Mouse (Mus musculus) T-helper 2 cell (primary cell): ENCODE data around the gene Mok.
"Not testable (repeated sequence)": the region's sequence is repeated elsewhere in the genome, so short reads cannot be mapped to it uniquely, and the experiment has no call there.

Experiments used
- in situ Hi-C: fragments of 300-600 bp; cut with MboI, MseI; formaldehyde crosslinking; loops from one replicate; pipeline ENCODE4 v1.15.1; 2025; ENCODE audit warnings: high pct_unique_total_duplicates

Gene Mok

DNA sequence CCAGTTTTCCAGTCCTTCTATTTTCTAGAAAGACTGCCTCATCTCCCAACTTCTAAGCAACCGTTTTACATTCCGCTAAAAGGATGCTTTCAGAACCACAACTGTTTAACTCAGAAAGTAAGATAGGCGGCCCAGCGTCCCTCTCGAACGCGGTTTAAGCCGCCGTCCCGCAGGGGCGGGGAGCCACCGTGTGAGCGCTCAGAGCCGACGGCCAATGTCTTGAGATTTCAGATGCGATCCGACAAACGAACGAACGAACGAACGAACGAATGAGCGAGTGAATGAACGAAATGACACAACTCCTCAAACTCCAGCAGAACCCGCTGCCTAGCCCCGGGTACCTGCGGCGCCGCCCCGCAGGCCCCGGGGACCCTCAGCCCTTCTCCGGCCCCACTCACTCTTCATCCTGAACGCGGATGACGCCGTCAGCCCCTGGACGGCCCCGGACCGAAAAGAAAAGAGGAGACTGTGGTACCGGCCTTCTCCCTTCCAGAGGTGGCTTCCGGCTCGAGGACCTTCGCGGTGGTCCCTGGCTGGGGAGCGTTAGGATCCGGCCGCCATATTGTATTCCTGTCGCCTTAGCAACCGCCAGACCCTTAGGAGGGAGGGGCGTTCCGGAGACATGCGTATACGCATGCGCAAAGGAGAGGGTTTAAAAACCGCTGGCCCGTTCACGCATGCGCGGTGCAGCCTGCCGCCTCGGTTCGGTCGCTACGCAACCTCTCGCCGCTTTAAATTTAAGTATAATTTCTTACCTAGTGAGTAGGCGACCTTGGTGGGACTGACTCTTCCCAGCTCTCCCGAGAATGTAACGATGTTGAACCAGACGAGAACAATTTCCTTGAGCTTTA is at the start of gene Mok:
Mok (minus strand) TSS at position 592 of the 851 bp plus-strand sequence.
- in situ Hi-C loops, result loop anchor here (5.0 kb wide), 1 partner anchor 238 kb away; the partner anchor contains the start of gene Dync1h1

DNA sequence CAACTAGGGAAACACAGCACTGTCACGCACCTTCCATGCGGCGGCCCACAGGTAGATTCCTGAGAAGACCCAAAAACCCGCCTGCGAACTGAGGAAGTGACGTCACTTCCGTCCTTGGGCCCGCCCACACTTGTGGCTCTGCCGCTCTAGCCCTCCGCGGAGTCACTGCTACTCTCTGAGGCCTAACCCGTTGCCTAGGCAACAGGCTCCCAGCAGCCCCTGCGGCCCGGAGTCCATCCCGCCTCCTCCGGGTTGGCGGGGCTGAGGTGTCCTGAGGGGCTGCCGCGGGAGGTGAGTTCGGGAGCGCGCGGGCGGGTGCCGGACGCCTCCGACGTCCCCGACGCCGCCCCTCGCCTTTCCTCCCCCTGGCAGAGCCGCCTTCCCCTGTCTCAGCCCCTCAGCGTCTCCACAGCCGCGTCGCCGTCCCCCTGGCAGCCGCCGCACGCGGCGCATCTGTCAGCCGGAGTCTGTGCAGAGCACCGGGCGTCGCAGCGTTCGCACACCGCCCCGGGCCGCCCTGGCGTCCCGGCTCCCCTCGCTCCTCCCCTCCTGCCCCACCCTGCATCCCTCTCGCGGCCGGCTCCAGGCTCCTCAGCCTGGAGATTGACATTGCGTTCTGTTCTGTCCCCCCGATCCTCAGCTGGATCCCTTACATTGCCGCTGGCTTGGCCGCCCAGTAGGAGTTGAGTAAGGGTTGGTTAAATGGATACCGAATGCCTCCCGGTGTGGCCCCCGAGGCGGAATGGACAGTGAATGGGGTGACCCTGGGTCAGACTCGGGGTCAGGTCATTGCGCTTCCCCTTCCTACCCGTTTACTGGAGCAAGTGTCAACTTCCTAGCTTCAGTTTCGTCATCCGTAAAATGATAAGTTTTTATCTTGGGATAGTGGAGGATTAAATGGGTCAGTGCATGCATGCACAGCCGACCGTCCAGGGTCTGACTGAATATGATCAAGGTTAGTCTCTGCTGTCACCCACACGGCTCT is 48.6 kb upstream of the Mok start, which contains the start of the genes Cinp and Tecpr2:
Cinp (minus strand) TSS at position 110 of the 985 bp plus-strand sequence.
Tecpr2 (plus strand) TSS at position 229 of the 985 bp plus-strand sequence.
- in situ Hi-C loops, result no loop called here

GRCm38 (mm10) chr12:110888606-110889005 is 47.9 kb upstream of the Mok start:
- in situ Hi-C loops, result no loop called here

- in situ Hi-C loops, result no loop called here
Measured at GRCm38 (mm10) chr12:110888106-110888505, 47.4 kb upstream of the Mok start.

DNA sequence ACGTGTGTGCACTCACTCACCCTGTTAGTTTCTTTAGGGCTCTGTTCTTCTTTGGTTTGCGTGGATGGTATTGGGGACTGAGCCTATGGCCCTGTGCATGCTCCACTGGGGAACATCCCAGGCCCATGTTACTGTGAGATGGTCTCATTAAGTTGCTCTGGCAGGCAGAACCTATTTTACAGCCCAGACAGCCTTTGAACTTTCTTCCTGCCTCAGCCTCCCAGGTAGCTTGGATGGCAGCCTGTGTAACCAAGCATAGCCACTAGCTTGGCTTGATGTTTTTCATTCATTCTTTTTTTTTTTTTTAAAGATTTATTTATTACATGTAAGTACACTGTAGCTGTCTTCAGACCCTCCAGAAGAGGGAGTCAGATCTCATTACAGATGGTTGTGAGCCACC is 44.5 kb upstream of the Mok start:
- in situ Hi-C loops, result no loop called here

DNA sequence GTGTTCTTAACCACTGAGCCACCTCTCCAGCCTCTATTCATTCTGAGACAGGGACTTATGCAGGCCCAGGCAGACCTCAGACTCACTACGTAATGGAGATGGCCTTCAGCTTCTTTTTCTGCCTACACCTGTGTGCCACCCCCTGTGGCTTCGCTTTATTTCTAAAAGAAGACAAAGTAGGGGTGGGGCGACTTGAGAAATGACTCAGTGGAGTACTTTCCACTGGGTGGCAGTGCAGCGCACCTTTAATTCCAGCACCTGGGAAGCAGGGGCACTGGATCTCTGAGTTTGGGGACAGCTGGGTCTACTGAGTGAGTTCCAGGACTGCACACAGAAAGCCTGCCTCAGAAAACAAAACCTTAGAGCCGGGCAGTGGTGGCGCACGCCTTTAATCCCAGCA is 41.6 kb upstream of the Mok start:
- in situ Hi-C loops, result no loop called here

GRCm38 (mm10) chr12:110875351-110875750 is 34.6 kb upstream of the Mok start:
- in situ Hi-C loops, result no loop called here

GRCm38 (mm10) chr12:110871247-110871646 is 30.5 kb upstream of the Mok start:
- in situ Hi-C loops, result no loop called here

GRCm38 (mm10) chr12:110870107-110870506 is 29.4 kb upstream of the Mok start:
- in situ Hi-C loops, result no loop called here

- in situ Hi-C loops, result no loop called here
Measured at GRCm38 (mm10) chr12:110865989-110866388, 25.2 kb upstream of the Mok start.

DNA sequence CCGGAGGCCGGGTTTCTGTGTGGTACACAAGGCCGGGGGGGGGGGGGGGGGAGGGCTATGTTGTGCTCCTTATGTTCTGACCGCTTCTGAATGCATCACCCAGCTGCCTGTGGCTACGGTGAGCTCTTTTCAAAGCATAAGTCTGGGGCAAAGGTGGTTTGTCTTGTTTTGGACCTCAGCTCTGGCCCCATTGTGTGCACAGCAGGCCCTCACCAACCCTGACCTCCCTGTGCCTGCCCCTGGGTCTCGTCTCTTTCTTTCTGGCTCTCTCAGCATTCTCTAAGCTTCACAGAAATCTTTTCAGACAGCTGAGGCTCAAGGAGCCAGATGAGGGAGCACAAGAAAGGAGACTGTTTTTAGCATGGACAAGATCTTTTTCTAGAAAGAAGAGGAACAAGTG is 24.8 kb upstream of the Mok start:
- in situ Hi-C loops, result no loop called here

DNA sequence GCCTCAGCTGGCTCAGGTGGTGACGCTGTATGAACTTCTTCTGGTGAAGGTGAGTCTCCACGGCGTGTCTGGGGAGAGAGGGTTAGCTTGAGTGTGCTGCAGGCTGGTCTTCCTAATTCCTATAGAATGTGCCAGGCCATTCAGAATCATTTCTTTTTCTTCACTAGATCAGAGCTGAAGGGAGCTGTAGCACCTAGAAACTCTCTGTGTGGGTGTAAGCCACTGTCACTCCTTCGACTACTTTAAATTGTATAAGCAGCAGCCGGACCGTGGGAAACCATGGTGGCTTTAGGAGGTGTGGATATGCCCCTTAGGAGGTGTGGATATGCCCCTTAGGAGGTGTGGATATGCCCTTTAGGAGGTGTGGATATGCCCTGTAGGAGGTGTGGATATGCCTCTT is 23.3 kb upstream of the Mok start:
- in situ Hi-C loops, result no loop called here

- in situ Hi-C loops, result no loop called here
Measured at GRCm38 (mm10) chr12:110861256-110861655, 20.5 kb upstream of the Mok start.

DNA sequence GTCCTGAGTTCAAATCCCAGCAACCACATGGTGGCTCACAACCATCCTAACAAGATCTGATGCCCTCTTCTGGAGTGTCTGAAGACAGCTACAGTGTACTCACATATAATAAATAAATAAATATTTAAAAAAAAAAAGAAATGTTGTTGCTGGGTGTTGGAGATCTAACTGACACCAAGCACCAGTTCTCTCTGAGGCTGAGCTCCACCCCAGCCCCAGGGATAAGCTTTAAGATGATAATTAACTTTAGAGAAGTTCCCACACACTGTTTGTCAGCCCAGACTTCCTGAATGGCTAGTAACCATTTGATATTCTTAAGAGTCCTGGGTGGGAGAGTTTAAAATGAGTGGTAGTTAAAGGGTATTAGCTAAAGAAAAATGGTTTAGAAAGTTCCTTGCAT is 19.6 kb upstream of the Mok start:
- in situ Hi-C loops, result no loop called here

- in situ Hi-C loops, result not testable (repeated sequence)
Measured at GRCm38 (mm10) chr12:110858681-110859080, 17.9 kb upstream of the Mok start.

DNA sequence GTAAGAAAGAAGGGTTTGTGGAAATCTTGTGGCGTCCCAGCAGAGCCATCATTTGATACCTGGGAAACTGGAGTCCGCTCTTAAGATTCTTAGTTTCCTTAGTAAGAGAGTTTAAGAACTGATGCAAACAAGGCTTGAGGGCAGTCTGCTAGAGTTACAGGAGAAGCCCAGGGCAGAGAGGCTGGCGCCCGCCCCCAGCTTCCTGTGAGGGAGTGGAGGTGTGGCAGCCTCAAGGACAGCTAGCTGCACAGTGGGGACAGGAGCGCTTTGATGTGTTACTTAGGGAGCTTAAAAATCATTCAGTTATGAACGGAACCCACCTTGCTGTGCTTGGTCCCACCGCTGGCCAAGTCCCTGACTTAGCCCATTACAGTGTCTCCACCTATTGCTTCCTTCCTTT is 16.5 kb upstream of the Mok start:
- in situ Hi-C loops, result no loop called here

GRCm38 (mm10) chr12:110854786-110855737 is 14.3 kb upstream of the Mok start:
- in situ Hi-C loops, result no loop called here

DNA sequence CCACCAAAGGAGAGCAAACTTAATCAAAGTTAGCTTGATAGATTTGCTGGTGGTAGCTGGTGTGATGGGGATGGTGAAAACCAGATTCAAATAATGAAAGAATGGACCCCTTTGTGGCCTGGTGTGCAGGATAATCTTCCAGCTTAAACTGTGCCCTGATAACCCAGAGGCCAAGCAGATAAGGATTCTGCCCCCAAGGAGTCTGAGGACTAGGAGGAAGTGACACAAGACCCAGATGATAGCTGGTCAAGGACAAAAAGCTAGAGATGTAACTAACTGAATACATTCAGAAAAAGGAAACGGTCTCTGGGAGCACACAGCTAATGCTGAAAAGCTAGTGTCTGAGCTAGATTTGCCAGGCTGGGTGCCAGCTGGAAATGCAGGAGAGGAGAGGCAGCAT is 11.2 kb upstream of the Mok start:
- in situ Hi-C loops, result no loop called here

DNA sequence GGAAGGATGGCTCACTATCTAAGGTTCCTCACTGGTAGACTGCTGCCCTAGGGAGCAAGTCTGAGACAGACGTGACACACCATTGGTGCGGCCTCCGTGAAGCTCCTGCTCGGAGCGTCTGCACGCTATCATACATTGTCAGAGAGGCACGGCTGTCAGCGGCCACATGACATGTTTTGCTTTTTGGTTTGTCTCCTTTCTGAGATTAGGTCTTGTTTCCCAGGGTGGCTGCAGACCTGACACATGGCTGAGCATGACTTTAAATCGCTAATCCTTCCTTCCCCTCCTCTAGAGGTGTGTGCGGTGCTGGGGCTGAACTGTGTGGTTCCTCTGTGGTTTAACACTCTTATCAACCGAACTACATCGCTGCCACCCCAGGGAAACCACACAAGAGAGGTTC is 10.7 kb upstream of the Mok start:
- in situ Hi-C loops, result no loop called here

DNA sequence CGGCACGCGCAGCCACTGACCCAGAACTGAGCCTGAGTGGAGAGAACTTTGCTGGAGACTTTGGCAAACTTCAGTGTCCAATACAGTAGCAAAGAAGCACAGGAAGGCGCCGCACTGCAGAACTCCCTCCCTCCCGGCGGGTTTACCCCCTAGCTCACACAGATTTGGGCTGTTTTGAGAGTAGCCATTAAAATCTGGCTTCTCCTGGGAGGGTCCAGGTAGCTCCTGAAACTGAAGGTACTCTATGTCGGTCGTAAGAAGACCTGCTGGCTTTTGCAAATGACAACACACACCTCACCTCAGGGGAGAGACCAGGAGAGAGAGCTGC is 10.2 kb upstream of the Mok start:
- in situ Hi-C loops, result no loop called here
